Mouse (Mus musculus) ES-E14 (cell line): ENCODE measurements around the gene Tmem185b. TPM values are rescaled to one million over a fixed set of nuclear protein-coding genes. Genes with fewer than 3 reads are reported as not detected.

Source experiments
- DNase-seq: peaks from one replicate; pipeline ENCODE4 v3.0.0-alpha.2; 2013; ENCODE audit warnings: low read depth, low spot score
- H3K27ac ChIP-seq: 2 replicates; pipeline ENCODE4 v1.5.1; 2012; ENCODE audit warnings: low read depth, mild to moderate bottlenecking, low read length, moderate library complexity, mixed read lengths; ENCODE audit not compliant: poor library complexity, insufficient read depth, severe bottlenecking
- H3K36me3 ChIP-seq: 2 replicates; pipeline ENCODE4 v1.6.1; 2012; ENCODE audit warnings: mild to moderate bottlenecking, low read length, moderate library complexity, mixed read lengths; ENCODE audit not compliant: control insufficient read depth, poor library complexity, insufficient read depth, severe bottlenecking
- H3K4me1 ChIP-seq, 2 experiments: fragments of 150-350 bp in 1 of 2; sonication (generic) in 1 of 2; 2 replicates each; pipeline ENCODE4 v1.6.1; 2012; ENCODE audit warnings: low read length in 2 of 2, mild to moderate bottlenecking in 1 of 2, mixed read lengths in 1 of 2; ENCODE audit not compliant: control insufficient read depth in 2 of 2, insufficient read depth in 2 of 2, poor library complexity in 1 of 2
- H3K4me3 ChIP-seq, 2 experiments: fragments of 150-350 bp in 1 of 2; sonication (generic) in 1 of 2; 2 replicates each; pipeline ENCODE4 v1.5.1; 2012; ENCODE audit warnings: low read length in 2 of 2, low read depth in 1 of 2, mild to moderate bottlenecking in 1 of 2, mixed read lengths in 1 of 2; ENCODE audit not compliant: insufficient read depth in 1 of 2, poor library complexity in 1 of 2, severe bottlenecking in 1 of 2
- H3K9ac ChIP-seq: 2 replicates; pipeline ENCODE4 v1.6.1; 2012; ENCODE audit warnings: low read depth, mild to moderate bottlenecking, low read length, mixed read lengths; ENCODE audit not compliant: poor library complexity, insufficient read depth, severe bottlenecking
- H3K9me3 ChIP-seq: fragments of 150-350 bp; sonication (generic); 2 replicates; pipeline ENCODE4 v1.6.1; 2012; ENCODE audit warnings: low read depth, mild to moderate bottlenecking, low read length; ENCODE audit not compliant: control insufficient read depth, insufficient read depth
- CHD2 ChIP-seq: IDR thresholded peaks from 2 replicates; pipeline ENCODE4 v1.6.1; 2014; ENCODE audit warnings: mild to moderate bottlenecking, low read depth, low read length, inconsistent platforms
- HCFC1 ChIP-seq: IDR thresholded peaks from 2 replicates; pipeline ENCODE4 v1.6.1; 2012; ENCODE audit warnings: low read length, inconsistent platforms, borderline replicate concordance; ENCODE audit not compliant: insufficient read depth
- MAFK ChIP-seq: IDR thresholded peaks from 2 replicates; pipeline ENCODE4 v1.6.1; 2014; ENCODE audit warnings: mild to moderate bottlenecking, low read depth, low read length, inconsistent platforms; ENCODE audit not compliant: insufficient read depth
- ZC3H11A ChIP-seq: IDR thresholded peaks from 2 replicates; pipeline ENCODE4 v1.6.1; 2012; ENCODE audit warnings: low read depth, mild to moderate bottlenecking, inconsistent platforms, low read length, borderline replicate concordance
- ZNF384 ChIP-seq: IDR thresholded peaks from 2 replicates; pipeline ENCODE4 v1.6.1; 2012; ENCODE audit warnings: low read depth, low read length, inconsistent platforms
- in situ Hi-C, 2 experiments: fragments of 600-800 bp; cut with MboI; formaldehyde crosslinking; loops; one replicate each; pipeline ENCODE4 v1.15.1; 2025; ENCODE audit warnings: low sequenced_read_pairs in 2 of 2, inconsistent platforms in 1 of 2; ENCODE audit not compliant: unreplicated experiment in 2 of 2
- total RNA-seq: library from RNA; depleted of rRNA; stranded (reverse); fragments of 300-350 nt; gene quantifications from 2 replicates; pipeline ENCODE4 v1.2.3, GENCODE M21; 2012

Tmem185b gene
- total RNA-seq, 1 experiment, result 27.0 TPM

GRCm38 (mm10) chr1:119550064-119550463 lies 24.1 kb downstream of the Tmem185b start:
- in situ Hi-C loops, result no loop called here
- Histone ChIP-seq H3K4me1 (no peaks in the 10 kb centered on the region), H3K9ac (no peak overlapping the region), H3K27ac (no peak overlapping the region), H3K4me3 (no peak overlapping the region), H3K9me3 (no peaks in the 10 kb centered on the region), H3K36me3 (peaks cover 14% of the 10 kb centered on the region; the same call in 1 of the 2 replicates)
- TF ChIP-seq CHD2 (no peak), ZNF384 (no peak), HCFC1 (no peak), ZC3H11A (no peak), MAFK (no peak)
- no peak for DNase-seq

DNA sequence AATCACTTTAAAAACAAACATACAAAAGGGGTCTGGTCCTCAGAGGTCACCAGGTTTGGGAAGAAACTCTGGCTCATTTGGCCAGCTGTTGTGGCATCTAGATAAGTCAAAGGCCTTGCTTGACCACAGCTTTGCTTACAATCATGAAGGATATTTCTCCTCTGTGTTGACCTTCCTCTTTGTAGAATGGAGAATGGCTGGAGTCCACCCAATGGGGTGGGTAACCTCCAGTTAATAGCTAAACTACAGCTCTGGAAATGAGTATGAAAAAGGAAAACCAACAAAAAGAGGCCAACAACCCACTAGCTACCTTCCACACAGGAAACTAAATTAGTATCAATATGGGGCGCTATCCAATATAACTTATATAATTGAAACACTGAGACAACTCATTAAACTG lies 25.7 kb downstream of the Tmem185b start:
- Histone ChIP-seq H3K4me3 (no peak overlapping the region), H3K27ac (no peak overlapping the region), H3K36me3 (peaks cover 11% of the 10 kb centered on the region; the same call in 1 of the 2 replicates), H3K9ac (no peak overlapping the region), H3K4me1 (no peaks in the 10 kb centered on the region), H3K9me3 (no peaks in the 10 kb centered on the region)
- DNase-seq, result no peak
- TF ChIP-seq ZNF384, result no peak
- TF ChIP-seq CHD2, result no peak
- no peak for TF ChIP-seq MAFK
- TF ChIP-seq HCFC1, result no peak
- no peak for TF ChIP-seq ZC3H11A
- in situ Hi-C loops, result no loop called here

- DNase-seq, result no peak
- Histone ChIP-seq H3K9ac (no peak overlapping the region), H3K27ac (no peak overlapping the region), H3K36me3 (0 out of 2 replicates have a peak, but pooled peaks cover 2% of the 10 kb centered on the region), H3K4me3 (no peak overlapping the region), H3K4me1 (no peaks in the 10 kb centered on the region), H3K9me3 (no peaks in the 10 kb centered on the region)
- TF ChIP-seq CHD2, result no peak
- TF ChIP-seq ZC3H11A, result no peak
- in situ Hi-C loops, result no loop called here
Measured at GRCm38 (mm10) chr1:119555651-119556050, 29.7 kb downstream of the Tmem185b start.

GRCm38 (mm10) chr1:119557641-119558395 lies 31.9 kb downstream of the Tmem185b start:
- Histone ChIP-seq H3K4me1 (no peaks in the 10 kb centered on the region), H3K36me3 (0 out of 2 replicates have a peak, but pooled peaks cover 2% of the 10 kb centered on the region), H3K9me3 (no peaks in the 10 kb centered on the region), H3K9ac (no peak overlapping the region), H3K4me3 (no peak overlapping the region), H3K27ac (no peak overlapping the region)
- in situ Hi-C loops, result no loop called here
- DNase-seq, result no peak
- TF ChIP-seq ZC3H11A (no peak), HCFC1 (no peak), CHD2 (no peak), ZNF384 (no peak), MAFK (no peak)
